Mouse (Mus musculus) heart, adult 11 months (tissue): ENCODE measurements around the gene Med31.
A peak's percentile ranks its signal among the peaks of the same experiment; 100 is the strongest.

Experiments
- DNase-seq: peaks from one replicate; pipeline ENCODE4 v3.0.0; 2022

Gene Med31

DNA sequence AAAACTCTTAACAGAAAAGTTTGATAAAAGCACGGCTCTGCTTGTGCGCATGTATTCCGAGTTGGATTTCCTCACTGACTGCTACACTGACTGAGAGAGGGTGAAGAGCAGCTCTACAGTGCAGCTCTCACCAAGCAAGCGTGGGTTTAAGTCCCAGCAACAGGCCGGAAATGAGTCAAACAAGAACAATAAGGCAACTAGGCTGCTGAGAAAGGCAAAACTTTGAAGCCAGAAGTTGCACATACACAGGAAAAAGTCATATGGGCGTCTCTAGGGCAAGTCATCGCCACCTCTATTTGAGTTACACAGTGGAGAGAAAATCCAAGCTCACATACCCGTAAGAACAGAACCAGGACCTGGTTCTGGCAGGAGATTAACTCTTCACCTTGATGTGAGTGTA, 18.9 kb downstream of the Med31 start:
- peak; percentile 82 for DNase-seq

DNA sequence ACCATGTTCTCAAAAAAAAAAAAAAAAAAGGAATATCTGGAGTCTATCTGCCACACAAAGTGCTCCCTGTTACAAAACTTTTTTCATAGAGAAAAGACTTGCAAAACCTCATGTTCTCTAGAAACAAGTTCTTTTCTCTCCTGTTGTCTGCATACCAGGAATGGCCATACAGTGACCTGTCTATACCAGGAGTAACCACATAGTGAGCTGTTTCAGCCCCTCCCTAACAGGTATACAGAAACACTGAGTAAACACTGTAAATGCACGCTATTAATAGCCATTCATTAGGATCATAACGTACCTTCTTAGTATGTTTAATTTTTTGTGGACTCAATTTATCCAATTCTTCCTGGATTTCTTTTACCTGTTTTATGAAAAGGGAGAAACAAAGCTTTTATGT, 21.1 kb downstream of the Med31 start:
- DNase-seq, result no peak

DNA sequence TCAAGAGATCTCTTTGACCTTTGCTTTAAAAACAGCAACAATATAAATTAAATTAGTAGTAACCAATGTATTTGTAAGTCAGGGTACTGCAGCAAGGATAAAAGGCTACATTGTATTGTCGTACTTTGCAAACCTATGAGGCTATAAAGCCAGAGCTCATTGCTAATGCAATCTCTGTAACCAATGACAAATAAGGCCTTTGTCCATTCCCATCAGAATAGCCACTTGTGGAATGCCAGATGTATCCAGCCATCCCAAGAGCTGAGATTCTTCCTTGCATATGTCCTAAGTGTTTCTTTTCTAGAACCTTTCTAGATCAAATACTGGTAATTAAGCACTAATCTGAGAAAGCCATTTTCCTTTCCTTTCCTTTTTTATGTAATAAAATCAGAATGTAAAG, 24.5 kb downstream of the Med31 start:
- DNase-seq, result no peak

GRCm38 (mm10) chr11:72184252-72184651, 31.1 kb downstream of the Med31 start:
- DNase-seq, result peak; percentile 35

DNA sequence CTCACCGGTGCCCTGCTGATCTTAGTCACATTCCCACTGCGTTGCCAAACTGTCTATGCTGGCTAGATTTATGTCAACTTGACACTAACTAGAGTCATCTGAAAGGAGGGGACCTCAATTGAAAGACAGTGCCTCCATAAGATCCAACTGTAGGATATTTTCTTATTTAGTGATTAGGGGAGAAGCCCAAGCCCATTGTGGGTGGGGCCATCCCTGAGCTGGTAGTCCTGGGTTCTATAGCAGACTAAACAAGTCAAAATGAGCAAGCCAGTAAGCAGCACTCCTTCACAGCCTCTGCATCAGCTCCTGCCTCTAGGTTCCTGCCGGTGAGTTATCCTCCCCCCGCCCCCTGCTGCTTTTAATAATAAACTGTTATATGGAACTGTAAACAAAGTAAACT, 34.3 kb downstream of the Med31 start:
- peak; percentile 76 for DNase-seq

DNA sequence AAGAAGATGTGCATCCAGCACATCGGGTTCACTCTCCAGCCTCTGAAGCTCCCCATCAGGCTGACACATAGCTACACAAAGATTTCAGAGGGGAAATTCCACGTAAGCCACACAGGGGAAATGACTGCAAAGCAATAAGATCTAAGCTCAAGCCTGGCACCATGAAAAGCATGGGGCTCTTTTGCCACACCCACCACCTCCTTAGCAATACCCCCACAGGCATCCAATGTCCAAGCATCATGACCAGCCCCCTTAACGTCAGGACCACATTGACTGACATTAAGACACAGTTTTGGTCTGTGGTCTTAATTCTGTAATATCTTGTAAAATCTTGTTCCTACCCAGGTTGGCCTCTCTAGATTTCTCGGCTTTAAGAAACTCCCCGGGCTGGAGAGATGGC, 34.8 kb downstream of the Med31 start:
- DNase-seq, result peak; percentile 66

GRCm38 (mm10) chr11:72176553-72176952, 38.8 kb downstream of the Med31 start:
- DNase-seq, result peak; percentile 34

- peak; percentile 37 for DNase-seq
Observed at GRCm38 (mm10) chr11:72175966-72176365, 39.4 kb downstream of the Med31 start.

GRCm38 (mm10) chr11:72174721-72175120, 40.7 kb downstream of the Med31 start:
- peak; percentile 54 for DNase-seq

- peak; percentile 55 for DNase-seq
Observed at GRCm38 (mm10) chr11:72173506-72173905, 41.9 kb downstream of the Med31 start.

DNA sequence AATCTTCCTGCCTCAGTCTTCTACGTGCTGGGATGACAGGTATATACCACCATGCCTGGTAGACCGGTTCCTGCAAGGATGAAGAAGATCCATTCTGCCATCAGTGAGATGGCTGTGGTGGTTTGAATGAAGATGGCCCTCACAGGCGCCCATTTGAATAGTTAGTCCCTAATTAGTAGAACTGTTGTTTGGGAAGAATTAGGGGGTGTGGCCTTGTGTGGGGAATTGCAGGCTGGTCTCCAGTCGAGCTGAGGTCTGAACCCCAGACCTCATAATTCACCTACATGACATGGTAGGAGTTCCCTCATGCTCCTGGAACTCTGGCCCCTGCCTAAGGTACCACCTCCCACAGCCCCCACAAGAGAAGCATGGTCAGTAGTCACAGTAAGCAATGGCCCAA, 43.5 kb downstream of the Med31 start:
- peak; percentile 61 for DNase-seq

DNA sequence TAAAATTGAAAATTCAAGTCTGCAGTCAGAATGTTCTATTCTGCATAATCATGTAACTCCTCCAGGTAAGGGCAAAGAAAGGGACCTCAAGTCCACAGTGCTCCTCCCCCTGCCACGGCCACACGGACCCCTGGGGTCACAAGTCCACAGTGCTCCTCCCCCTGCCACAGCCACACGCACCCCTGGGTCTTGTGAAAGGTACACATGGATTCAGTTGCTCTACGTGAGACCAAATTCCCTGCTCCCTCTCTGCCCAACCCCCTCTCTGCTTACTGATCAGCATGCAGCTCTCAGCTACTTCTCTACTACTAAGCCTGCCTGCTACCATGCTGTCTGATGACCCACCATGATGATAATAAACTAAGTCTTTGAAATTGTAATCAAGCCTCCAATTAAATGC, 45.5 kb downstream of the Med31 start:
- peak; percentile 83 for DNase-seq

DNA sequence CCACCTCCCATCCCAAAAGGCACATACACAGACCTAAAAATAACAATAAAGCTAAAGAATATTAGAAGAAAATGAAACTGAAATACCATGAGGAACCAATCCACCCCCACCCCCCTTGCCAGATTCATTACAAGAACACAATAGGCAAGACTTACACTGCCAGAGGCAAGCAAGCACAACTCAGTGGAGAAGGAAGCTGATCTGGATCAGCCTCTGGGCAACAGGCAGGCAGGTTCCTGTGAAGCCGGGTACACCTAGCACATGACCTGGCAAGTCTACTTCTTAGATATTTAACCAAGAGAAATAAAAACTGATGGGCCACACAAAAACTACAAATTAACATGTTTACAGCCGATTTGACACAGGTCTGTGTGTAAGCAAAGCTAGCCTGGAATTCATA, 52.2 kb downstream of the Med31 start:
- no peak for DNase-seq
